Mouse (Mus musculus) frontal cortex, postnatal 14 days (tissue): ENCODE data around the gene Prss28.

ENCODE experiments used
- DNase-seq, 2 experiments: peaks; one replicate each; pipeline ENCODE4 v3.0.0; 2022; ENCODE audit warnings: low spot score in 2 of 2

Prss28 gene

DNA sequence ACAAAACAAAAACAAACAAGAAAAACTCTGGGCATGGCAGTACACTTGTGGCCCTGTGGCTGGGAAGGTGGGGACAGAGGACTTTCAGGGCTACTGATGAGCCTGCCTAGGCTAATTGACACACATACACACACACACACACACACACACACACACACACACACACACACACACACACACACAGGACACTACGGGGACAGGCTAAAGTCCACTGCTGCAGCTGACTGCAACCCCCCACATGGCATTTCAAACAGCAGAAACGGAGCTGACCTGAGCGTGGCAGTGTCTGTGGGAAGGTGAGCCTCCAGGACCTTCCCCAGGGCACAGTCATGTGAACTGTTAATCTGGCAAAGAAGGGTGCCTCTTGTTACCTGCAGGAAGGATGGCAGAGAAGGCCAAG lies 33.0 kb downstream of the Prss28 start:
- no peak for DNase-seq

DNA sequence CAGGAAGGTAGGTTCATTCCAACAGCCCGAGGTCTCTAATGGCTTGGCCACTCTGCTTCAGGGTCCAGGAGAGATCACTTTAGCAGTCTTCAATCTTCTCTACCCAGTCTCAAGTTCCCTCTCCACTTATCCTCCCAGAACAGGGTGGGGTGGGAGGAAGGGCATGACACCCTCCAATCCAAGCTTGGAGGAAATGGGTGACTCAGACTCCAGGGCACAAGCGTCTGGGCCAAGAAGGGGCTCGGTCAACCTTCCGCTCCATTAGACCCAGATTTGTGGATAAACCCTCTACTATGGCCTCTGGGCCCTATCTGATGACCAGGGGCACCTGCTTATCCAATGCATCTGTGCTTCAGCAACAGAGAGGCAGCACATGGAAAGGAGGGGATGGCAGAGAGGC lies 37.0 kb downstream of the Prss28 start, which contains the start of gene Tpsab1:
Gene Tpsab1 (minus strand): TSS at position 101 of the 400 bp plus-strand sequence.
- DNase-seq, result no peak

DNA sequence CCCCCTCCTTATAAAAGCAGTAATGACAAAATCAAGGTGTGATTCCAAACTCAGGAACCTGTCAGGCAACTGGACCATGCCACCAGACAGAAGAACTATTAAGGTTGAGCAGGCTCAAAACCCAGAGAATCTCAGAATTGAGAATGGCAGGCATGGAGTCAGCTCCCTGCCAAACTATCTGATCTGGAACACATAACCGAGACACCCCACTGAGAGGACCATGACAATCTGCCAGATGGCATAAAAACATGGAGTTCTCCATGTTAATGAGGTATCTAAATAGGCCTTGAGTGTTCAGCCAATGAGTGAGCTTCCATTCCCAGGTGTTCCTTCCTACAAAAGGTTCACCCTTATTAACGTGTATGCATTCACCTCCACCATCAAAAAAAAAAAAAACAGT lies 52.8 kb downstream of the Prss28 start:
- DNase-seq, result no peak
